Mouse (Mus musculus) c-Kit-negative CD71-positive TER-119-positive erythroid progenitor cells, embryonic 14.5 days (primary cell): ENCODE results near the gene Usp17ld.
"Not testable (repeated sequence)": the region's sequence is repeated elsewhere in the genome, so short reads cannot be mapped to it uniquely, and the experiment has no call there.

ENCODE experiments used
- DNase-seq: peaks from one replicate; pipeline ENCODE4 v3.0.0-alpha.2; 2013; ENCODE audit warnings: low read depth, low spot score

The Usp17ld gene

GRCm38 (mm10) chr7:103252405-103252804 is at the start of gene Usp17ld:
Usp17ld (minus strand) TSS chr7:103252505.
- DNase-seq = not testable (repeated sequence)

GRCm38 (mm10) chr7:103216696-103217095 is 35.6 kb downstream of the Usp17ld start, which contains the start of gene Olfr594:
Olfr594 (plus strand) TSS chr7:103216996.
- no peak for DNase-seq

GRCm38 (mm10) chr7:103212050-103212449 is 40.3 kb downstream of the Usp17ld start:
- not testable (repeated sequence) for DNase-seq

GRCm38 (mm10) chr7:103211562-103211961 is 40.7 kb downstream of the Usp17ld start, which contains the start of gene Olfr593:
Olfr593 (plus strand) TSS chr7:103211862.
- DNase-seq = no peak
